Mouse (Mus musculus) C2C12 (cell line): Measurements from ENCODE around the gene AA986860.

Experiments used
- CEBPB ChIP-seq: IDR thresholded peaks from one replicate; pipeline ENCODE4 v1.6.1; 2011; ENCODE audit warnings: low read depth, mild to moderate bottlenecking, control low read depth, moderate library complexity
- CTCF ChIP-seq: IDR thresholded peaks from one replicate; pipeline ENCODE4 v1.5.1; 2011; ENCODE audit not compliant: control insufficient read depth, insufficient read depth, insufficient read length
- FOSL1 ChIP-seq: IDR thresholded peaks from one replicate; pipeline ENCODE4 v1.8.0; 2011; ENCODE audit warnings: mild to moderate bottlenecking, low read length; ENCODE audit not compliant: poor library complexity, insufficient read depth, severe bottlenecking
- MAX ChIP-seq: IDR thresholded peaks from one replicate; pipeline ENCODE4 v1.6.1; 2011; ENCODE audit warnings: mild to moderate bottlenecking, control low read depth
- MYOD1 ChIP-seq: IDR thresholded peaks from one replicate; pipeline ENCODE4 v1.6.1; 2011; ENCODE audit warnings: low read depth; ENCODE audit not compliant: control insufficient read depth, insufficient read length
- MYOG ChIP-seq: IDR thresholded peaks from one replicate; pipeline ENCODE4 v1.6.1; 2011; ENCODE audit not compliant: control insufficient read depth, insufficient read length; ENCODE audit errors: extremely low read depth
- USF1 ChIP-seq: IDR thresholded peaks from one replicate; pipeline ENCODE4 v1.6.1; 2011; ENCODE audit warnings: low read depth, mild to moderate bottlenecking, control low read depth, moderate library complexity

GRCm38 (mm10) chr1:130789512-130790451 is 58.0 kb downstream of the AA986860 start:
- TF ChIP-seq CTCF: no peak
- TF ChIP-seq MYOD1: no peak
- TF ChIP-seq MAX: no peak
- TF ChIP-seq USF1: no peak
- TF ChIP-seq MYOG: no peak
- no peak for TF ChIP-seq FOSL1
- no peak for TF ChIP-seq CEBPB
